Mouse (Mus musculus): ENCODE results near the gene Tprkb. TPM values are rescaled to one million over a fixed set of nuclear protein-coding genes. Genes with fewer than 3 reads are reported as not detected.
"Not testable (repeated sequence)": the region's sequence is repeated elsewhere in the genome, so short reads cannot be mapped to it uniquely, and the experiment has no call there.

Gene Tprkb
- 37.1 and 38.4 TPM in 2 replicates for polyA plus RNA-seq (2014; fragmentation: Nextera tagmentation; extraction: Ambion mirVana)

GRCm38 (mm10) chr6:85911587-85911986 is at the start of gene Tprkb:
Gene Tprkb (plus strand): TSS chr6:85911865.
- no peaks in the 10 kb centered on the region for H3K36me3 ChIP-seq (ENCODE audit: control insufficient read depth, insufficient read depth, low read length)
- no peaks in the 10 kb centered on the region for H3K9me3 ChIP-seq (ENCODE audit: control insufficient read depth, low read length)
- no peak within 1 kb of the TSS for H3K9ac ChIP-seq (ENCODE audit: low read depth, low read length)
- DNase-seq (ENCODE audit: low spot score) (no peak), ATAC-seq (replicated peaks; ENCODE audit: low FRiP score) (no peak)
- H3K27me3 ChIP-seq (replicated peaks; ENCODE audit: control insufficient read depth, insufficient read depth, low read length), result no peaks in the 10 kb centered on the region
- no peak within 1 kb of the TSS for H3K4me2 ChIP-seq
- 74% methylated on average over 3 of the region's 3 CpGs for whole genome bisulfite sequencing
- peaks cover 6% of the 10 kb centered on the region; the same call in 1 of the 2 replicates for H3K4me1 ChIP-seq (replicated peaks; ENCODE audit: control insufficient read depth, insufficient read depth, low read length)
- no peak within 1 kb of the TSS for H3K27ac ChIP-seq (ENCODE audit: low read depth, low read length)
- H3K4me3 ChIP-seq (ENCODE audit: low read depth, low read length), result no peak within 1 kb of the TSS

GRCm38 (mm10) chr6:85862565-85862964 is 49.1 kb upstream of the Tprkb start:
- DNase-seq (ENCODE audit: low spot score) (no peak), ATAC-seq (replicated peaks; ENCODE audit: low FRiP score) (no peak)
- no peak overlapping the region for H3K4me3 ChIP-seq (ENCODE audit: low read depth, low read length)
- no peaks in the 10 kb centered on the region for H3K4me1 ChIP-seq (replicated peaks; ENCODE audit: control insufficient read depth, insufficient read depth, low read length)
- H3K36me3 ChIP-seq (ENCODE audit: control insufficient read depth, insufficient read depth, low read length), result no peaks in the 10 kb centered on the region
- H3K27ac ChIP-seq (ENCODE audit: low read depth, low read length), result no peak overlapping the region
- no peak overlapping the region for H3K4me2 ChIP-seq
- no peaks in the 10 kb centered on the region for H3K9me3 ChIP-seq (ENCODE audit: control insufficient read depth, low read length)
- 74% methylated on average over 3 of the region's 3 CpGs for WGBS
- H3K27me3 ChIP-seq (replicated peaks; ENCODE audit: control insufficient read depth, insufficient read depth, low read length), result no peaks in the 10 kb centered on the region
- no peak overlapping the region for H3K9ac ChIP-seq (ENCODE audit: low read depth, low read length)

- WGBS, result 70% methylated on average over 2 of the region's 2 CpGs
- ATAC-seq (replicated peaks; ENCODE audit: low FRiP score), result no peak
Observed at GRCm38 (mm10) chr6:85863136-85863535, 48.5 kb upstream of the Tprkb start.

GRCm38 (mm10) chr6:85863840-85864239 is 47.8 kb upstream of the Tprkb start:
- Histone ChIP-seq H3K9me3 (ENCODE audit: control insufficient read depth, low read length) (no peaks in the 10 kb centered on the region), H3K4me2 (no peak overlapping the region)
- 88% methylated on average over 2 of the region's 2 CpGs for WGBS

More at GRCm38 (mm10) chr6:85863136-85863535, 48.5 kb upstream of the Tprkb start:
- Histone ChIP-seq H3K4me1 (replicated peaks; ENCODE audit: control insufficient read depth, insufficient read depth, low read length) (no peaks in the 10 kb centered on the region), H3K9ac (ENCODE audit: low read depth, low read length) (no peak overlapping the region), H3K27ac (ENCODE audit: low read depth, low read length) (no peak overlapping the region), H3K4me2 (no peak overlapping the region), H3K4me3 (ENCODE audit: low read depth, low read length) (no peak overlapping the region), H3K36me3 (ENCODE audit: control insufficient read depth, insufficient read depth, low read length) (no peaks in the 10 kb centered on the region), H3K27me3 (replicated peaks; ENCODE audit: control insufficient read depth, insufficient read depth, low read length) (no peaks in the 10 kb centered on the region), H3K9me3 (ENCODE audit: control insufficient read depth, low read length) (no peaks in the 10 kb centered on the region)
- DNase-seq (ENCODE audit: low spot score), result no peak

GRCm38 (mm10) chr6:85864900-85865639 is 46.6 kb upstream of the Tprkb start:
- DNase-seq (ENCODE audit: low spot score); H3K9me3 ChIP-seq (ENCODE audit: control insufficient read depth, low read length); H3K4me1 ChIP-seq (replicated peaks; ENCODE audit: control insufficient read depth, insufficient read depth, low read length); ATAC-seq (replicated peaks; ENCODE audit: low FRiP score); H3K36me3 ChIP-seq (ENCODE audit: control insufficient read depth, insufficient read depth, low read length); H3K27me3 ChIP-seq (replicated peaks; ENCODE audit: control insufficient read depth, insufficient read depth, low read length); H3K4me2 ChIP-seq; H3K4me3 ChIP-seq (ENCODE audit: low read depth, low read length); H3K27ac ChIP-seq (ENCODE audit: low read depth, low read length); H3K9ac ChIP-seq (ENCODE audit: low read depth, low read length): not testable (repeated sequence)
- WGBS, result 60% methylated on average over 5 of the region's 7 CpGs

More at GRCm38 (mm10) chr6:85863840-85864239, 47.8 kb upstream of the Tprkb start:
- no peak for DNase-seq (ENCODE audit: low spot score)
- no peak overlapping the region for H3K9ac ChIP-seq (ENCODE audit: low read depth, low read length)
- no peak overlapping the region for H3K27ac ChIP-seq (ENCODE audit: low read depth, low read length)
- no peaks in the 10 kb centered on the region for H3K4me1 ChIP-seq (replicated peaks; ENCODE audit: control insufficient read depth, insufficient read depth, low read length)
- ATAC-seq (replicated peaks; ENCODE audit: low FRiP score), result no peak
- no peaks in the 10 kb centered on the region for H3K36me3 ChIP-seq (ENCODE audit: control insufficient read depth, insufficient read depth, low read length)
- no peaks in the 10 kb centered on the region for H3K27me3 ChIP-seq (replicated peaks; ENCODE audit: control insufficient read depth, insufficient read depth, low read length)
- H3K4me3 ChIP-seq (ENCODE audit: low read depth, low read length), result no peak overlapping the region

GRCm38 (mm10) chr6:85866166-85866565 is 45.5 kb upstream of the Tprkb start:
- DNase-seq (ENCODE audit: low spot score); H3K9ac ChIP-seq (ENCODE audit: low read depth, low read length); H3K9me3 ChIP-seq (ENCODE audit: control insufficient read depth, low read length); ATAC-seq (replicated peaks; ENCODE audit: low FRiP score); H3K4me2 ChIP-seq; H3K27ac ChIP-seq (ENCODE audit: low read depth, low read length); H3K4me3 ChIP-seq (ENCODE audit: low read depth, low read length); H3K4me1 ChIP-seq (replicated peaks; ENCODE audit: control insufficient read depth, insufficient read depth, low read length); H3K27me3 ChIP-seq (replicated peaks; ENCODE audit: control insufficient read depth, insufficient read depth, low read length); H3K36me3 ChIP-seq (ENCODE audit: control insufficient read depth, insufficient read depth, low read length): not testable (repeated sequence)
- 82% methylated on average over 3 of the region's 3 CpGs for whole genome bisulfite sequencing

- WGBS, result 38% methylated on average over 1 of the region's 1 CpGs
- not testable (repeated sequence) for H3K9me3 ChIP-seq (ENCODE audit: control insufficient read depth, low read length)
Observed at GRCm38 (mm10) chr6:85866995-85867394, 44.7 kb upstream of the Tprkb start.

GRCm38 (mm10) chr6:85867726-85868690 is 43.7 kb upstream of the Tprkb start:
- Histone ChIP-seq H3K4me3 (ENCODE audit: low read depth, low read length) (no peak overlapping the region), H3K27me3 (replicated peaks; ENCODE audit: control insufficient read depth, insufficient read depth, low read length) (no peaks in the 10 kb centered on the region), H3K36me3 (ENCODE audit: control insufficient read depth, insufficient read depth, low read length) (no peaks in the 10 kb centered on the region), H3K27ac (ENCODE audit: low read depth, low read length) (no peak overlapping the region), H3K4me1 (replicated peaks; ENCODE audit: control insufficient read depth, insufficient read depth, low read length) (no peaks in the 10 kb centered on the region), H3K4me2 (no peak overlapping the region), H3K9ac (ENCODE audit: low read depth, low read length) (no peak overlapping the region), H3K9me3 (ENCODE audit: control insufficient read depth, low read length) (no peaks in the 10 kb centered on the region)
- 65% methylated on average over 8 of the region's 8 CpGs for WGBS
- ATAC-seq (replicated peaks; ENCODE audit: low FRiP score), result no peak
- DNase-seq (ENCODE audit: low spot score), result no peak

More at GRCm38 (mm10) chr6:85866995-85867394, 44.7 kb upstream of the Tprkb start:
- H3K4me3 ChIP-seq (ENCODE audit: low read depth, low read length); H3K36me3 ChIP-seq (ENCODE audit: control insufficient read depth, insufficient read depth, low read length); ATAC-seq (replicated peaks; ENCODE audit: low FRiP score); H3K4me1 ChIP-seq (replicated peaks; ENCODE audit: control insufficient read depth, insufficient read depth, low read length); DNase-seq (ENCODE audit: low spot score); H3K27ac ChIP-seq (ENCODE audit: low read depth, low read length); H3K9ac ChIP-seq (ENCODE audit: low read depth, low read length); H3K27me3 ChIP-seq (replicated peaks; ENCODE audit: control insufficient read depth, insufficient read depth, low read length); H3K4me2 ChIP-seq: not testable (repeated sequence)

All from liver, embryonic 11.5 days (tissue).